Mouse (Mus musculus): ENCODE results near the gene Dhx58.

Gene Dhx58

DNA sequence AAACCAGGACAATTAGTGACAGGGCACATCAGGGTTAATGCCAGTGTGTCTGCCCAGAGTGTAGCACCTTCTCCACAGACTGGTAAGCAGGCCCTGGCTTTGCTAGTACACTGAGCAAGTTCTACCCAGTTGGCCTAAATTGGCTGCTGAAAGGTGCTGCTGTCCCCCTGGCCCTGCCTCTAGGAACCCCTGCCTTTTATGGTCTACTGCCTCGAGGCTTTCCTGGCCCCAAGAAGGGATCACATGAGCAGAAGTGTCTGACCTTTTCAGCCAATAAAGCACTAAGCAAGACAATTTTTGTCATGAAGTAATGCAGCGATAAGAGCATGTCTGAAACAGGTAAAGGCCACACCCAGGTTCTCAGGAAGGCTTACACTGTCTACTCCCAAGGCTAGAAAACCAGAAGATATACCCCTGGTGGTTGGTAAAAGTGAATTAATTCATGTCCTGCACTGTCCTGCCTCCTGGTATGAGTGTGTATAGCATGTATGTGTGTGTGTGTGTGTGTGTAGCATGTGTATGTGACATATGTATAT is 18.5 kb upstream of the Dhx58 start:
- DNase-seq (ENCODE audit: low read depth in 1 of 2, low spot score in 2 of 2), result no peak

DNA sequence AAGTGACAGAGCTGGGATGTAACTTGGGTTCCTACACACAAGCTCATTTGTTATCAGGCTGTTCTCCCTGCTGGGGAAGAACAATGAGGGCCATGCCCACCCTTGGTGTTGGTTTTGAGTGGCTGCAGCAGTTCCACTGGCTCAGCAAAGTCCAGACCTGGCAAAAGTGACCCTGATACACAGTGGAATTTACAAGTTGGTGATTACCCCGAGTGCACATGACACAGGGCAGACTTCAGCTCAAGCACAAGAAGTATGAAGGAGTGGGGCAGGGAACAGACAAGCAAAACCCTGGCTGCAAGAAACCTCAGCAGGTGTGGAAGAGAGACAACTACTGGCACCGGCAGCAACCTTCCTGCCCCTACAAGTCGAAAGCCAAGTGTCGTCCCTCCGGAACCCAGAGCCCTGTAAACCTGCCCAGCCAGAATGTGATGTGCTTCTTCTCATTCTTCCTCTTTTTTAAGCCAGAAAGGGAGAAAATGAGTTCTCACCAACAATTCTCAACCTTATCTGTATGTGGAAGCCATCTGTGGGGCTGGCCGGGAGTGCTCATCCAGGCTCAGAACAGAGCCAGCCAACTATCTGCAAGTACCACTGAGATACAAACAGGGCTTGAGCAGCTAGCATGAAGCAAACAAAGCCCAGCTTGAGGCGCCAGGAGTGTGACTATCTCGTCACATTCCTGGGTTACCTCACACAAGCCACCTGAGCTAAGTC is 17.9 kb upstream of the Dhx58 start:
- DNase-seq (ENCODE audit: low read depth in 1 of 2, low spot score in 2 of 2), result no peak

- DNase-seq (ENCODE audit: low read depth in 1 of 2, low spot score in 2 of 2), result no peak
Measured at GRCm38 (mm10) chr11:100721254-100721653, 17.2 kb upstream of the Dhx58 start.

DNA sequence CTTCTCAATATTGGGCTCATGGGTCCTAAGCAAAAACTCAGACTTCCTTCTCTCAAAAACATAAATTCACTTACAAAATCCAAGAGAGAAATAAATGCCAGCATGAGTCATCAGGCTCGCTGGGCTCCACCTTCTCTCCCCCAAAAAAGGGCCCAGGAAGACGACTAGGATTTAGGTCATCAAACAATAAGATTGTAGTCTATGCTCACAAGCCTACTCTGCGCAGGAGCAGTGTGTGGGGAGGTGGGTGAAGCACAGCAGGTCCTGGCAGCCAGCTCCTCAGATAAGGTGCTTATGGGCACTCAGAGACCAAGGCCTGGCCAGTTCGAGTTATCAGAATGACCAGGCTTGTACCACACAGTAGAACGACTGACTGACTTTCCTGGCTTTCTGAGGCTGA is 16.3 kb upstream of the Dhx58 start:
- DNase-seq (ENCODE audit: low read depth in 1 of 2, low spot score in 2 of 2), result no peak

DNA sequence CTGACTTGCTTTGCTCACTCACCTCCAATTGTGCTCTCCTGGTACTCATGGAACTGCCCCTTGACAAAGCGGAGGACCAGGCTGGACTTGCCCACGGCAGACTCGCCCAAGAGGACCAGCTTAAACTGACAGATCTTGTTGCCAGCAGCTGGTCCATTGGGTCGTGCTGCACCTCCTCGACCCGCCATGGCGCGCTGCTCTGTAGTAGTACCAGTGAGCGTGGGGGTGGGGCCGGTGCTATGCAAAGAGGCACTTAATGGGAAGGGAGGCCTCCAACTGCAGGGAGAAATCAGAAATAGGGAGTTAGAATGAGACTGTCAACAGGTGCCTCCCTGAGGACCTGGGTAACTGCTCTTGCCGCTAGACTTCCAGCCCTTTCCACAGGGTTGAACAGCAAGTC is 15.8 kb upstream of the Dhx58 start:
- DNase-seq (ENCODE audit: low read depth in 1 of 2, low spot score in 2 of 2), result no peak

DNA sequence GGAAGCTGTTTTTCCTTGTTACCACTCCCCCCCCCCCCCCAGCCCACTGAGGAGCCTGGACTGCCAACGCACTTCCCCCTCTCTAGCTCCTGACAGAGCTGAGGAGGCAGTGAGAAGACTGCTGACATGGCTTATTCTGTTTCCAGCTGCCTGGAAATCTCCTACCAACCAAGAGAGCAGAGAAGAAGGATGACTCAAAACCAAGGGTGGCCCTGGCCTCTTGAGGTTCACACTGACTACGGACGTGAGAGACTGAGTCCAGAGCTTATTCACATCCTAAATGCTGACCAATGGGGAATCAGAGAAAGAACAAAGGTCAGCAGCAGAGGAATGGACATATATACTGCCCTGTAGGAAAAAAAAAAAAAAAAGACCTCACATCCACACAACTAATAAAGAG is 15.2 kb upstream of the Dhx58 start:
- DNase-seq (ENCODE audit: low read depth in 1 of 2, low spot score in 2 of 2), result no peak

DNA sequence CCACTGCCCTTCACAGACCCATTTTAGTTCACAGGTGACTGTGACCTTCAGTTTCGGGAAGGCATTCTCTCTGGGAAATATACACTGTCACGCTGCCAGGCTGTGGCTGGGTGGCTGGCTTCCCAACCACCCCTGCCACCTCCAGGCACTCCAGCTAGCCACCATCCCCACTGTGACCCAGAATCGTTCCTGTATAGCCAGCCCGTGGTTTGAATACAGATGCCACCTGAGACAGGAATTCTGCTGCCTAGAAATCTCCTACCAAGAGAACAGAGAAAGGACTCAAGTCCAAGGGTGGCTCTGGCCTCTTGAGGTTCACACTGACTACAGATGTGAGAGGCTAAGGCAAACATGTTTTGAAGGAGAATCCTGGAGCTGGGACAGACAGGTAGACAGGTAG is 14.8 kb upstream of the Dhx58 start:
- no peak for DNase-seq (ENCODE audit: low read depth in 1 of 2, low spot score in 2 of 2)

DNA sequence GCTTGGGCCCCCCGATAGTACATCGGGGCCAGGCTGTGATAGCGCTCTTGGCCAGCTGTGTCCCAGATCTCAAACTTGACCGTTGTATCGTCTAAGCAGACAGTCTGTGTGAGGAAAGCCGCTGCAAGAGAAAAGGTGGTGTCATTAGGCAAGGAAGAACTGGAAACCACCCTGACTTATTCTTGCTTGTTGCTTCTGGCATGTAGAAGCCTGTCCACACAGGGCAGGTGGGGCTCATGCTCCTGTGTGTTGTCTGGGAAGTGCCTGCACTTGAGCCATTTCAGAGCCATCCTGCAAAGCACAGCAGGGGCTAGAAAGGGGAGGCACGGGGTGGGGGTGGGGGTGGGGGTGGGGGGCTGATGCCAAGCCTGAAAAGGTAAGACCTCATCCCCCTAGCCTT is 14.4 kb upstream of the Dhx58 start:
- no peak for DNase-seq (ENCODE audit: low read depth in 1 of 2, low spot score in 2 of 2)

DNA sequence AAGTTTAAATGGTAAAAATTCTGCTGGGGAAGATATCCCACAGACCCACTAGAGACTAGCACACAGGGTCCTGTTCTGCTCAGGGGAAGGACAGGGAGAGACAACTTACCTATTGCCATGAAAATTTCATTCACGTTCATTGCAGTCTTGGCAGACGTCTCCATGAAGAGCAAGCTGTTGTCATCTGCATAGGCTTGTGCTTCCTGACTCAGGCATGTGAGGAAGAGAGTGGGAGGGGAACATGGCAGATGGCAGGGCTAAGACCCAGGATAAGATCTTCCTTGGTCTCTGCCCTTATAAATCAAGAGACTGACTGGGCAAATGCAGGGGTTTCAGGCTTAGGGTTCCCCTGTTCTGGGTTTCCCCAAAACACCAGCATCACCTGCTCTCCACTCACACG is 12.6 kb upstream of the Dhx58 start:
- DNase-seq (ENCODE audit: low read depth in 1 of 2, low spot score in 2 of 2), result no peak

GRCm38 (mm10) chr11:100714948-100715347 is 10.9 kb upstream of the Dhx58 start:
- no peak for DNase-seq (ENCODE audit: low read depth in 1 of 2, low spot score in 2 of 2)

- DNase-seq (ENCODE audit: low read depth in 1 of 2, low spot score in 2 of 2), result no peak
Measured at GRCm38 (mm10) chr11:100714534-100714915, 10.5 kb upstream of the Dhx58 start.

DNA sequence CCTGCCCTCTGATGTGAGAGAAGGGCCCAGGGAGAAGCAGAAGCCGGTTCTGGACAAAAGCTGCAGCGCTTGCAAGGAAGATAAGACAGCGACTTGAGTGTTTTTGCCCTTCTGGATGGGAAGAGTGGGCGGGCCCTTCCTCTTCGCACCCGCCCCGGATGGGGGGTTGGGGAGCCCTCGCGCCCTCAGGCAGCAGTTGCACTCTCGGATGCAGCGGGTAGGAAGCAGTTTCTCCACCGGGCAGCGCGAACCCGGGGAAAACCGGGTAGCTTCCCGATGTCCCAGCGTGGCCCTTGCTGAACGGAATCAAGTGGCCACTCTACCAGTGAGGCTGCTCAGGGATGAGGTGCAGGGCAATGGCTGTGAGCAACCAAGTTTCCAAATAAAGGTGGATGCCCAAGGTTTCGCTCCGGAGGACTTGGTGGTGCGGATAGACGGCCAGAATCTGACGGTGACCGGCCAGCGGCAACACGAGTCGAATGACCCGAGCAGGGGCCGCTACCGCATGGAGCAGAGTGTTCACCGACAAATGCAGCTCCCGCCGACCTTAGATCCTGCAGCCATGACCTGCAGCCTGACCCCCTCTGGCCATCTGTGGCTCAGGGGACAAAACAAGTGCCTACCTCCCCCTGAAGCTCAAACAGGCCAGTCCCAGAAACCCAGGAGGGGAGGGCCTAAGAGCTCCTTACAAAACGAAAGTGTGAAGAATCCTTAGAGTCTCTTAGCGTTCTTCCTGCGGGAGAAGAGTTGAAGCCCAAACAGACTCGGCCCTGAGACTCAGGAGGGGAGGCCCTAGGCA is 9.9 kb upstream of the Dhx58 start, which contains the start of gene Hspb9:
Gene Hspb9 (plus strand): TSS at position 116 of the 799 bp plus-strand sequence.
- no peak for DNase-seq (ENCODE audit: low read depth in 1 of 2, low spot score in 2 of 2)

GRCm38 (mm10) chr11:100713174-100713573 is 9.1 kb upstream of the Dhx58 start:
- no peak for DNase-seq (ENCODE audit: low read depth in 1 of 2, low spot score in 2 of 2)

DNA sequence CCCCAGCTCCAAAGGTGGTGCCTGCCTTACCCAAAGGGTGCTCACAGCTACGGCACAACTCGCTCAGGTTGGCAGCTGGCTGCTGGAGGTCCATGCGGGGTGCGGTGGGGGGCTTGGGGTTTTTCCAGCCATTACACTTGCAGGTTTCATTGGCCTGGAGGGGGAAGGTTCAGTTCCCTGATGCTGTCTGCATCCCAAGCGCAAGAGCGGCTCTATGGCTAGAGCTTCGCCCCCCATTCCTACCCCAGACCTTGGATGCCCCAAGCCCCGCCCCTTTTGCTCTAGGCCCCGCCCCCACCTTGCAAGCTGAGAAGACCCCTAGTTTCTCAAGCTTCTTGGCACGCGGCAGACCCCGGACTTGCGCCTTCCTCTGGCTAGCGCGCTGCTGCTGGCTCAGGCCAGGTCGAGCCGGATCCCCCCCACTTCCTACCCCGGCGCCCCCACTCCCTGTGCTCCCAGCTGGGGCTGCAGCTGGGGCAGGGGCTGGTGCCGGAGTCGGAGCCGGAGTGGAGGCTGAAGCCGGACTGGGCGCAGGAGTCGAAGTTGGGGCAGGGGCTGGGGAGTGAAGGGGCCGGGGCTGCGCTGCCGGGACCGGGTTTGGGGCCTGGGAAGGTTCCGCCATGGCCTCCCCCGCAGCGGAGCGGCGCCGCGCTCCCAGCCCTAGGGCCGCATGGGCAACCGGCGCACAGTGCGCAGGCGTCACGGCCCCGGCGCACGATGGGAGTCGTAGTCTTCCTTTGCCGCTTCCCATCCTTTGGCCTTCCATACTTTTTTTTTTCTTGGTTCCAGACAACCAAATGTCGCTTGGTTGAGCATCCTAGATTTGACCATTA is 7.9 kb upstream of the Dhx58 start, which contains the start of gene Kat2a:
Gene Kat2a (minus strand): TSS at position 683 of the 833 bp plus-strand sequence.
- no peak for DNase-seq (ENCODE audit: low read depth in 1 of 2, low spot score in 2 of 2)

GRCm38 (mm10) chr11:100710977-100711376 is 6.9 kb upstream of the Dhx58 start:
- no peak for DNase-seq (ENCODE audit: low read depth in 1 of 2, low spot score in 2 of 2)

DNA sequence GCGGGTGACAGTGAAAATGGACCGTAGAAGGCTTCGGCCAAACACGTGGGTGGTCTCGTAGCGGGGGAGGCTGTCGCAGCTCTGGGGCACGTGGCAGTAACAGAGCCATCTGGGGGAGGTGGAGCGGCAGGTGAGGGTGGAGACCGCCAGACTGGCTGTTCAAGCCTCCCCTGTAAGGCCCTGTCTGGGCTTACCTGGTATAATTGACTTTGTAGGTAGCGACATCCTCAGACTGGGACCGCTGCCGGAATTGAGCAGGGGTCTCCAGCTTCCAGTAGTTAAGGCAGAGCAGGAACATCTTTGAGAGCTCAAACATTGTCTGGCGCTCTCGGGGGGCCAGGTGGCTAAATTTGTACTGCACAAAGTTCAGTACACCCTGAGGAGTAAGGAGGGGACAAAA is 6.5 kb upstream of the Dhx58 start:
- DNase-seq (ENCODE audit: low read depth in 1 of 2, low spot score in 2 of 2), result no peak

- no peak for DNase-seq (ENCODE audit: low read depth in 1 of 2, low spot score in 2 of 2)
Measured at GRCm38 (mm10) chr11:100709201-100709810, 5.2 kb upstream of the Dhx58 start.

DNA sequence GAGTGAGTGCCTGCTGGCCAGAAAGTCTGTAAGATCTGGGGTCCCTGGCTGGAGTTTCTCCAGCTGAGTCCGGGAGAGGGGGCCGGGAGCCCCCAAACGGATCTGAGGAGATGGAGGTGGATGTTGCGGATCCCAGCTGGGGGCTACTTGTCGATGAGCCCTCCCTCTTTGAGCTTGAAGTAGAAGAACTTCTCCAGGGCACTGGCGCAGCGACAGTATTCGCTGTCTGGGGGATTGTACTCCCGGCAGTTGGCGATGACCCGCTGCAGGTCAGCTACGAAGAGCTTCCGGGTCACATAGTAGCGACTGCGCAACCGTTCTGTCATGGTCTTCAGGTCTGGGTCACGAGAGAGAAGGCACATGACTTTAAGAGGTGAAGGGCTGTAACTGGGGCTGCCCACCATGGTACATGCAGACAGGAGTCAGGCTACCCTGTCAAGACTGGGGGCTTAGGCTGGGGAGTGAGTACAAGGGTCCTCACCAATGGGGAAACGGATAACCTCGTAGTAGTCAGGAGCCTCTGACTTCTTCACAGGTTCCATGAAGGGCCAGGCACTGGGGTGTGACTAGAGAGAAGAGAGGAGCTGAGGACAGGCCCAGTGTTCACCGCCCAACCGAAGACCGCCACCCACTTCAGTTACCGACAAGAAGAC is 1.1 kb upstream of the Dhx58 start:
- DNase-seq (ENCODE audit: low read depth in 1 of 2, low spot score in 2 of 2), result no peak

DNA sequence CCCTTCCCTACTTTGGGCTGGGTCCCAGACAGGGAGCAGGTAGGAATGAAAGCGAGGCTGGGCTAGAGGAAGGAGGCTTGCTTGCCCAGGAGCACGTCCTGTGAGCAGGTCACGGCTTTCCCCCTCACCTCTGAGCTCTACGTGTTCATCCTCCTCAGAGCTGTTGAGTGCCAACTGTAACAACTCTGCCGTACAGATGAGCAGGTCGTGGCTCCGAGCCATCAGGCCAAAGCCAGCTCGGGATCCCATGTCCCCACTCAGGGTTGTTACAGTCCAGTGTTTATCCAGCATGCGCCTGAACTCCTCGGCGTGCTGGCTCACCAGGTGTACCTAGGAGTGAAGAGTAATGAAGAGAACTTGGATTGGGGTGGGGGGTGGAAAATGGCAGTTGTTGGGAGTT is 705 bp downstream of the Dhx58 start:
- no peak for DNase-seq (ENCODE audit: low read depth in 1 of 2, low spot score in 2 of 2)

DNA sequence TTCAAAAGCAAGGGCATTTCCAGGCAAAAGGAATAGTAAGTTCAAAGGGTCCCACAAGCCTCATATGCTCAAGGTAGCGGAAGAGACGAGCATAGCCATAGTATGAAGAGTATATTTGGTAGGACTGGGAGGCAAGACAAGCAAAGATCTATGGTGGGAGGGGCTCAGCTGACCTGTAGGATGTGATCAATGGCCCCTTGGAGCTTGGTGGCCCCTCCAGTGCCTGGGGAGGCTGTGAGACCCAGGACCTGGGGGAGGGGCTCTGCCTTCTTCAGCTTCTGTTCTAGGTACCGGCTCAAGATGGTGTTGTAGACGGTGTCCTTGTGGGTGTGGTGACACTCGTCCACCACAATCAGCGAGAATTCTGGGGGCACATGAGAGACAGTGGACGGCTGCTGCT is 1.2 kb downstream of the Dhx58 start:
- DNase-seq (ENCODE audit: low read depth in 1 of 2, low spot score in 2 of 2), result no peak

Measured in monocyte, adult 2 months (primary cell).